In genomic region chr15:10952760-10953305, GRCm38 (mm10) we compare ENCODE assay signal across 13 mouse cellular contexts. TPM values are rescaled to one million over a fixed set of nuclear protein-coding genes. Genes with fewer than 3 reads are reported as not detected.
A peak's percentile ranks its signal among the peaks of the same experiment; 100 is the strongest.
DNase-seq lines count a peak whose midpoint lies in the region; ATAC-seq and TF ChIP-seq lines count a peak whose summit lies in the region.
"Had no signal": no experiment of that assay in that cellular context is flagged by ENCODE, and none has a peak within 500 bp of the region (broad histone marks: within the 10 kb centered on the region; RNA-seq: fewer than 3 reads in every experiment).

No protein-coding gene starts in this region.

- 0 out of 2 replicates have a peak, but pooled peaks cover 4% of the 10 kb centered on the region for H3K4me1 ChIP-seq in limb, embryonic 12.5 days (replicated peaks)
- H3K4me1 ChIP-seq in limb, embryonic 10.5 days, result peaks cover 7% of the 10 kb centered on the region; the same call in 1 of the 2 replicates
- H3K4me1 ChIP-seq in embryonic facial prominence, embryonic 15.5 days, result peaks cover 19% of the 10 kb centered on the region
- peaks cover 16% of the 10 kb centered on the region; the same call in 1 of the 2 replicates for H3K4me1 ChIP-seq in kidney, postnatal 0 days (replicated peaks; ENCODE audit: insufficient read depth, low read length)
- H3K4me1 ChIP-seq in neural tube, embryonic 13.5 days (replicated peaks), result peaks cover 21% of the 10 kb centered on the region
- H3K4me1 ChIP-seq: heart, embryonic 10.5 days had no signal

- H3K27me3 ChIP-seq in limb, embryonic 12.5 days, result no peaks in the 10 kb centered on the region
- H3K27me3 ChIP-seq in limb, embryonic 10.5 days (ENCODE audit: low read depth, poor library complexity, severe bottlenecking), result no peaks in the 10 kb centered on the region
- no peaks in the 10 kb centered on the region for H3K27me3 ChIP-seq in embryonic facial prominence, embryonic 15.5 days
- no peaks in the 10 kb centered on the region for H3K27me3 ChIP-seq in kidney, postnatal 0 days (ENCODE audit: insufficient read depth, low read length)
- H3K27me3 ChIP-seq in neural tube, embryonic 13.5 days, result no peaks in the 10 kb centered on the region

- H3K9ac ChIP-seq in limb, embryonic 12.5 days (replicated peaks), result no peak overlapping the region
- no peak overlapping the region for H3K9ac ChIP-seq in embryonic facial prominence, embryonic 15.5 days
- no peak overlapping the region for H3K9ac ChIP-seq in kidney, postnatal 0 days (ENCODE audit: low read depth, low read length)
- no peak overlapping the region for H3K9ac ChIP-seq in neural tube, embryonic 13.5 days

- H3K4me2 ChIP-seq in limb, embryonic 12.5 days, result peak overlapping the region; percentile 11; the same call in 1 of the 2 replicates
- H3K4me2 ChIP-seq in embryonic facial prominence, embryonic 15.5 days (replicated peaks), result peak overlapping the region; percentile 19; the same call in 1 of the 2 replicates
- peak overlapping the region; percentile 27 for H3K4me2 ChIP-seq in kidney, postnatal 0 days (ENCODE audit: low read length)
- H3K4me2 ChIP-seq in neural tube, embryonic 13.5 days, result peak overlapping the region; percentile 48

- H3K27ac ChIP-seq in limb, embryonic 12.5 days, result no peak overlapping the region
- H3K27ac ChIP-seq in limb, embryonic 10.5 days, result no peak overlapping the region
- H3K27ac ChIP-seq in embryonic facial prominence, embryonic 15.5 days (replicated peaks), result peak overlapping the region; percentile 69
- H3K27ac ChIP-seq in kidney, postnatal 0 days, result peak overlapping the region; percentile 76
- 0 out of 2 replicates have a peak overlapping the region, but pooled peaks have one; percentile 59 for H3K27ac ChIP-seq in neural tube, embryonic 13.5 days (replicated peaks)
- H3K27ac ChIP-seq: heart, embryonic 10.5 days had no signal

- no peak for ATAC-seq in limb, embryonic 12.5 days (ENCODE audit: insufficient number of reproducible peaks, insufficient read depth, low FRiP score, low TSS enrichment, low read depth)
- ATAC-seq in embryonic facial prominence, embryonic 15.5 days (ENCODE audit: insufficient number of reproducible peaks, low FRiP score, low TSS enrichment, low read depth), result no peak
- ATAC-seq in kidney, postnatal 0 days (replicated peaks; ENCODE audit: low FRiP score, low read depth), result no peak
- peak; percentile 65; the same call in 1 of the 2 replicates for ATAC-seq in neural tube, embryonic 13.5 days (ENCODE audit: low read depth)
- ATAC-seq: intestine, postnatal 0 days had no signal

- no peak for TF ChIP-seq CTCF in kidney, postnatal 0 days (IDR thresholded peaks at IDR 0.05; ENCODE audit: low read depth)

- no peaks in the 10 kb centered on the region for H3K36me3 ChIP-seq in limb, embryonic 12.5 days
- no peaks in the 10 kb centered on the region for H3K36me3 ChIP-seq in limb, embryonic 10.5 days
- H3K36me3 ChIP-seq in embryonic facial prominence, embryonic 15.5 days, result no peaks in the 10 kb centered on the region
- H3K36me3 ChIP-seq in kidney, postnatal 0 days (ENCODE audit: insufficient read depth, low read length), result no peaks in the 10 kb centered on the region
- H3K36me3 ChIP-seq in neural tube, embryonic 13.5 days, result no peaks in the 10 kb centered on the region
- H3K36me3 ChIP-seq: heart, embryonic 10.5 days had no signal

- no peak for DNase-seq in limb, embryonic 10.5 days (ENCODE audit: low spot score)
- DNase-seq in kidney, postnatal 0 days (ENCODE audit: low spot score), result peak; percentile 90
- DNase-seq in adrenal gland, adult 2 months, result no peak
- no peak for DNase-seq in adrenal gland, postnatal 25 days
- DNase-seq in urinary bladder, postnatal 10 days (ENCODE audit: low spot score), result no peak
- DNase-seq: lung, postnatal 36 days had no signal

- no peak overlapping the region for H3K4me3 ChIP-seq in limb, embryonic 12.5 days (replicated peaks)
- no peak overlapping the region for H3K4me3 ChIP-seq in limb, embryonic 10.5 days
- H3K4me3 ChIP-seq in embryonic facial prominence, embryonic 15.5 days (replicated peaks), result 0 out of 2 replicates have a peak overlapping the region, but pooled peaks have one; percentile 4
- no peak overlapping the region for H3K4me3 ChIP-seq in kidney, postnatal 0 days (replicated peaks; ENCODE audit: low read depth, low read length)
- H3K4me3 ChIP-seq in neural tube, embryonic 13.5 days, result peak overlapping the region; percentile 23
- H3K4me3 ChIP-seq: heart, embryonic 10.5 days had no signal

- WGBS in limb, embryonic 12.5 days, result 64% methylated on average over 4 of the region's 4 CpGs
- WGBS in limb, embryonic 10.5 days, result 80% methylated on average over 4 of the region's 4 CpGs
- 55% methylated on average over 4 of the region's 4 CpGs for WGBS in embryonic facial prominence, embryonic 15.5 days
- WGBS in kidney, postnatal 0 days, result 29% methylated on average over 4 of the region's 4 CpGs
- WGBS in neural tube, embryonic 13.5 days, result 23% methylated on average over 4 of the region's 4 CpGs

- H3K9me3 ChIP-seq in limb, embryonic 12.5 days, result no peaks in the 10 kb centered on the region
- no peaks in the 10 kb centered on the region for H3K9me3 ChIP-seq in limb, embryonic 10.5 days (replicated peaks)
- no peaks in the 10 kb centered on the region for H3K9me3 ChIP-seq in embryonic facial prominence, embryonic 15.5 days (replicated peaks)
- H3K9me3 ChIP-seq in kidney, postnatal 0 days (replicated peaks; ENCODE audit: low read length), result no peaks in the 10 kb centered on the region
- no peaks in the 10 kb centered on the region for H3K9me3 ChIP-seq in neural tube, embryonic 13.5 days
- H3K9me3 ChIP-seq: heart, embryonic 10.5 days had no signal

RNA-seq across cellular contexts. Expression of gene C1qtnf3, which starts 0.7 kb away (rescaled TPM):
- polyA plus RNA-seq in limb, embryonic 12.5 days (2016; fragmentation: Nextera tagmentation; extraction: Ambion mirVana), result 7.4 and 8.6 TPM in 2 replicates
- 1.7 and 3.3 TPM in 2 replicates for polyA plus RNA-seq in limb, embryonic 10.5 days (2016; fragmentation: Nextera tagmentation; extraction: Ambion mirVana)
- 30.9 and 44.5 TPM in 2 replicates for polyA plus RNA-seq in embryonic facial prominence, embryonic 15.5 days (2015; fragmentation: Nextera tagmentation; extraction: Ambion mirVana)
- polyA plus RNA-seq in kidney, postnatal 0 days (2015; fragmentation: Nextera tagmentation; extraction: Ambion mirVana), result 20.1 and 24.0 TPM in 2 replicates
- 23.2 and 29.0 TPM in 2 replicates for polyA plus RNA-seq in neural tube, embryonic 13.5 days (2015; fragmentation: Nextera tagmentation; extraction: Ambion mirVana)
- total RNA-seq in adrenal gland, adult 2 months (2021), result 1 to 10 TPM in 1 of 2 experiments, under 1 TPM in 1; 0.63 to 1.3 TPM
- 0.19 and 0.54 TPM in 2 replicates for polyA plus RNA-seq in adrenal gland, adult 2 months (2012; rRNA removed)
- 0.57 and 0.73 TPM in 2 replicates for total RNA-seq in adrenal gland, postnatal 25 days (2021)
- total RNA-seq: common myeloid progenitor, adult 5-6 weeks had no signal

RNA-seq across cellular contexts. Expression of gene Amacr, which starts 28.7 kb away (rescaled TPM):
- 14.9 and 17.9 TPM in 2 replicates for polyA plus RNA-seq in limb, embryonic 12.5 days (2016; fragmentation: Nextera tagmentation; extraction: Ambion mirVana)
- polyA plus RNA-seq in limb, embryonic 10.5 days (2016; fragmentation: Nextera tagmentation; extraction: Ambion mirVana), result 13.3 and 15.9 TPM in 2 replicates
- polyA plus RNA-seq in embryonic facial prominence, embryonic 15.5 days (2015; fragmentation: Nextera tagmentation; extraction: Ambion mirVana), result 21.5 and 27.4 TPM in 2 replicates
- 47.4 and 54.5 TPM in 2 replicates for polyA plus RNA-seq in kidney, postnatal 0 days (2015; fragmentation: Nextera tagmentation; extraction: Ambion mirVana)
- 13.8 and 15.6 TPM in 2 replicates for polyA plus RNA-seq in neural tube, embryonic 13.5 days (2015; fragmentation: Nextera tagmentation; extraction: Ambion mirVana)
- total RNA-seq in adrenal gland, adult 2 months (2021), result 10 to 100 TPM; 18.9 to 22.0 TPM
- 7.5 and 9.5 TPM in 2 replicates for polyA plus RNA-seq in adrenal gland, adult 2 months (2012; rRNA removed)
- total RNA-seq in adrenal gland, postnatal 25 days (2021), result 21.1 and 22.2 TPM in 2 replicates

RNA-seq across cellular contexts. Expression of gene Slc45a2, which starts 47.7 kb away (rescaled TPM):
- 0.09 and 0.15 TPM in 2 replicates for polyA plus RNA-seq in limb, embryonic 12.5 days (2016; fragmentation: Nextera tagmentation; extraction: Ambion mirVana)
- polyA plus RNA-seq in limb, embryonic 10.5 days (2016; fragmentation: Nextera tagmentation; extraction: Ambion mirVana), result 0.05 TPM in 1 of 2 replicates, not detected in the other
- polyA plus RNA-seq in embryonic facial prominence, embryonic 15.5 days (2015; fragmentation: Nextera tagmentation; extraction: Ambion mirVana), result 1.5 and 1.7 TPM in 2 replicates
- 0.04 TPM in 2 replicates for polyA plus RNA-seq in kidney, postnatal 0 days (2015; fragmentation: Nextera tagmentation; extraction: Ambion mirVana)
- polyA plus RNA-seq in neural tube, embryonic 13.5 days (2015; fragmentation: Nextera tagmentation; extraction: Ambion mirVana), result not detected in 2 replicates
- not detected for total RNA-seq in adrenal gland, adult 2 months (2021)
- polyA plus RNA-seq in adrenal gland, adult 2 months (2012; rRNA removed), result 0.04 TPM in 1 of 2 replicates, not detected in the other
- total RNA-seq in adrenal gland, postnatal 25 days (2021), result not detected in 2 replicates
- total RNA-seq: common myeloid progenitor, adult 5-6 weeks; left cerebral cortex, postnatal 4 days had no signal
- polyA plus RNA-seq: intestine, postnatal 0 days had no signal

Comparison
In these comparisons a context has a peak if more than half of its experiments do, and no peak if none do; other contexts are left out.
1. H3K27ac ChIP-seq: peak in embryonic facial prominence, embryonic 15.5 days (single experiment), kidney, postnatal 0 days (single experiment) and neural tube, embryonic 13.5 days (single experiment); none in limb, embryonic 12.5 days (single experiment) and limb, embryonic 10.5 days (single experiment).
2. H3K4me3 ChIP-seq: peak in embryonic facial prominence, embryonic 15.5 days (single experiment) and neural tube, embryonic 13.5 days (single experiment); none in limb, embryonic 12.5 days (single experiment), limb, embryonic 10.5 days (single experiment) and kidney, postnatal 0 days (single experiment).
3. Peak in every context shown above with its lines, with median percentiles within 50 percentile points of each other: H3K4me2 ChIP-seq.